Mouse (Mus musculus) G1E (cell line): ENCODE data around the gene Ms4a5.

Source experiments
- CTCF ChIP-seq: IDR thresholded peaks from 2 replicates; pipeline ENCODE4 v1.5.1; 2012; ENCODE audit warnings: low read depth, low read length, inconsistent platforms, mixed read lengths
- GATA1 ChIP-seq: IDR thresholded peaks from 2 replicates; pipeline ENCODE4 v1.6.1; 2012; ENCODE audit warnings: borderline replicate concordance, low read length, inconsistent platforms, mixed read lengths
- POLR2AphosphoS5 ChIP-seq: IDR thresholded peaks from 2 replicates; pipeline ENCODE4 v1.6.1; 2012; ENCODE audit warnings: low read depth, low read length, inconsistent platforms; ENCODE audit not compliant: insufficient replicate concordance
- TAL1 ChIP-seq: conservative IDR thresholded peaks from 2 replicates; pipeline ENCODE4 v1.6.1; 2012; ENCODE audit warnings: low read depth, low read length, inconsistent platforms, mixed read lengths

GRCm38 (mm10) chr19:11298939-11299338, 15.3 kb upstream of the Ms4a5 start:
- TF ChIP-seq CTCF = no peak
- no peak for TF ChIP-seq GATA1
- no peak for TF ChIP-seq TAL1
- no peak for TF ChIP-seq POLR2AphosphoS5
